Mouse (Mus musculus): ENCODE measurements around the gene Fli1.

Gene Fli1

GRCm38 (mm10) chr9:32408730-32409059, 134.0 kb downstream of the Fli1 start:
- DNase-seq (ENCODE audit: low spot score in 2 of 2) = no peak

GRCm38 (mm10) chr9:32405191-32405925, 137.3 kb downstream of the Fli1 start:
- DNase-seq (ENCODE audit: low spot score in 2 of 2) = peak in 1 of 2 experiments; percentile 33

DNA sequence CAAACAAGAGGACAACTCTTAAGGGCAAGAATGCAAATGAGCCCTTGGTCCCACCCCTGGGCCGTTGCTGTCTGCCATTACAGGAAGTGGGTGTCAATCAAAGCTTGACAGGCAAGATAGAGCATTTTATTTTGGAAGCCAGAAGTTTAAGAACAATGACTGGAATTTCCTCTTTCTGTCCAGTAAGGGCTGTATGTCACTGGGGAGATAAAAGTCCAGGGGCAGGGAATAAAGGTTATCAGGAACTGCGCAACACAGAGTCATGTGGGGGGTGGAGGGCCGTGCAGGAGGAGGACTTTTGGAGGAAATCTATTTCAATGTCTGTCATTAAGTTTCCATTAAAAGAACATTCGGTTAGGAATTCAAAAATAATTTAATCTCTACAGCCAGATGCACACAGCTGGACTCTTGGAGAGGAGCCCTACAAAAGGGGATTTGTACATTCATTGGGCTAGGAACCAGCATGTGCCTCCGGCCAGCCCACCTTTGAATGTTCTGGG, 141.9 kb downstream of the Fli1 start:
- DNase-seq (ENCODE audit: low spot score in 2 of 2) = no peak

GRCm38 (mm10) chr9:32400212-32400611, 142.4 kb downstream of the Fli1 start:
- no peak for DNase-seq (ENCODE audit: low spot score in 2 of 2)

DNA sequence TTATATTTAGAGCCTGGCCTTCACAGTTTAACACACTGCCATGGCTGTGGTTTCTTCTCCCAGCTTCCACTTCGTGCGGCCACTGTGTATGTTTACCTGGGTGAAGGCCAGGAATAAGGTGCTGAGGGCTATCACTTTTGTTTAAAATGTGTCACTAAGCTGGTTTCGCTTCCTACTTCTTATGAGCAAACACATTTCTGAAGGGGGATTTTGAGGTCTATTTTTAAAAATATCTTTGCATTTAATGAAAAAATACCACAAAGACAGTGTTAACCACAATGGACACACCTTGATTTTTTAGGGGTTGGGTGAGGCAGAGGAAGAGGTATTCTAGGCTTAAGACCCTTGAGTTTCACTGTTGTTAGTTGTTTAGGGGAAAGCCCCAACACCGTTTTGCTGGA, 147.9 kb downstream of the Fli1 start:
- DNase-seq (ENCODE audit: low spot score in 2 of 2) = no peak

DNA sequence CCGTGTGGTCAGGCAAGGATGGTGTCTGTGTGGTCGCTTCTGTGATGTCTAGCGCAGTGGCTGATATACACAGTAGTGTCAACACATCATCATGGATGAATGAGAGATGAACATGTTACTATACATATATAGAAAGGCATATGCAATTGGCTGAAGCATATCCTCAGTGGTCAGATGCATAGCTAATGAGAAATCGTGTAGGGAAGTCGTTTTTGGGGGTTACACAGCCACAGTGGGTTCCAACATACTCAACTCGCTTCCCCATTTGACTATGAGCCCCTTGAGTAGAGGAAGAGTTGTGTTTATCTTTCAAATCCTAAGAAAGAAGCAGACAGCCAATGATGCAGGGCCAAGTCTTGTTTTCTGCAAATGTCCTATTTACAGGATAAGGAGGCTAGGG, 149.9 kb downstream of the Fli1 start:
- DNase-seq (ENCODE audit: low spot score in 2 of 2) = no peak

DNA sequence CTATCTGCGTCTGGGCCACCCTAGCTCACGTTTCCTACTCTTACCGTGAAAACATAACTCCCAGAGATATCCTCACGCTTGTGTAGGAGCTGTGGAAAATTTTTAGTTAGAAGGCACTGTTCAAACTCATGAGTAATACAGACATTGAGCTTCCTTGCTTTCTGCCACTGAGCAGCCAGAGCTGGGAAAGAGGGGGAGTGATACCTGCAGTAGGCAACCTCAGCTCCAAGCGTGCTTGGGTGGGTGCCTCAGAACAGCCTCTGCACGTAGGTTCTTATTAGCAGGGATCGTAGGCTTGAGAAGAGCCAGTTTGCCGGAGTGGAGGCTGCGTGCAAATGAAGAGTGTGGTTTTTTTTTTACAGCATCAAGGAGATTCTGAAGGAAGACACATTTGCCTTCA, 151.0 kb downstream of the Fli1 start:
- DNase-seq (ENCODE audit: low spot score in 2 of 2) = no peak

- DNase-seq (ENCODE audit: low spot score in 2 of 2) = peak; percentile 49 to 68
Observed at GRCm38 (mm10) chr9:32391092-32391491, 151.6 kb downstream of the Fli1 start.

GRCm38 (mm10) chr9:32388120-32388519, 154.5 kb downstream of the Fli1 start:
- peak in 1 of 2 experiments; percentile 28 for DNase-seq (ENCODE audit: low spot score in 2 of 2)

DNA sequence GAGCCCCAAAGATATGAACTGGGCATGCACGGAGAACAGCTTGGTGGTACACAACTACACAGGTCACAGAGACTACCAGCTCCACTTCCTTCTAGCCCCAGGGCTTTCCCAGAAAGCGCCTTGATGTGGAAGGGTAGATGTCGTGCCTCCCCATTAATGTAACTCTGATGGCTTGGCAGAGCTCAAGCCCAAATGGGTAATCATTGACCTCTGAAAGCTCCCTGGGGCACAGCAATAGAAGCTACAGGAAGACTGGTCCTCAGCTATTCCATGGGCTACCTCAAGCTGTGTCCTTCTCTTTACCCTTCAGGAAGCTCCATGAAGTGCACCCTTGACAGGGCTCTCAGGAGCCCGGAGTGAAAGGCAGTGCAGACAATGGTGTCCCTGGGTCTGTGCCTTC, 157.8 kb downstream of the Fli1 start:
- no peak for DNase-seq (ENCODE audit: low spot score in 2 of 2)

DNA sequence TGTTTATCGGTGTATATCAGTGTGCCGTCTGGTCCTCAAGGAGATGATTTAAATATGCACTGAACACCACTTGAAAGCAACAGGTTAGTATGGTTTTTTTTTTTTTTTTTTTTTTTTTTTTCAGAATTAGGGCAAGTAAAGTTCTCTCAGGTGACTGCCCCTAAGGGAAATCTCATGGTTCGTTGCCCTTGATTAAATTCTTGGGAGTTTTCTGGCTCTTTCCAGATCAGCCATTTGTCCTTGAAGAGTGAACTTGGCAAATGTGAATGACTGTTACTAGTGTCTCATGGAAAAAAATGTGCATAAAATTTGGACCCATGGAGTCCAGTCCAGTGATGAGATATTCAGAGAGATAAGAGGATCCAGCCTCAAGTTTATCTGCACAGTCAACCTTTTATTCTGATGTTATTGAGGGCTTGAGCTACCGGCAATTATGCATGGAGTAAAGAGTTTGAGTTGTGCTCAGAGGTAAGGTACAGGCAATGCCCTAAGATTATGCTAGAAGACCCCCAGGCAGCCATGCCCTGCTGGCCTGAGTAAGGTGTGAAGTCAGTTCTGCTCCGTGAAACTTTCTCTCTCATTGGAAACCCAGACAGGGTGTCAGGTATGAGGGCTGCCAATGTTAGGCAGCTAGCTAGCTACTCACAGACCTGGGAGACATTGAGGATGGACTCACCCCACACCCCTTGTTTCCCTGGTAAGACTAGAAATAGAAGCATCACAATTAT, 165.6 kb downstream of the Fli1 start:
- no peak for DNase-seq (ENCODE audit: low spot score in 2 of 2)

- no peak for DNase-seq (ENCODE audit: low spot score in 2 of 2)
Observed at GRCm38 (mm10) chr9:32376031-32376430, 166.6 kb downstream of the Fli1 start.

DNA sequence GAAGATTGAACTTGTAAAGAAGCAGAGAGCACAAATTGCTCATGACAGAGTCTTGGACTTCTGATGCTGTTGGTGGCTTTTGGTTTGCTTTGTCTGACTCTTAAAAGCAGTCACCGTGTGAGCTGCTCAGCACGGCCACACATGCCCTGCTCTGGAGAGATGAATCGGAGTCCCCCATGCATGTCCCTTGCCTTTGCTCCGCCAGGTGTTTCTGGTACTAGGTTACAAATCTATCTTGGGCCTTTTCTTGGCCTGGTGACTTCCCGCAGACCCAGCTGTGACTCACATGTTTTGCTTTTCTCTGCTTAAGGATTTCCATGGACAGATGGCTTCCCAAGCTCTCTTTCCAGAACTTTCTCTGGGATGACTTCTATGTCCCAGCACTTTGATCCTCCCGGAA, 169.0 kb downstream of the Fli1 start:
- no peak for DNase-seq (ENCODE audit: low spot score in 2 of 2)
